Mouse (Mus musculus): ENCODE data around the gene 1700028J19Rik. TPM values are rescaled to one million over a fixed set of nuclear protein-coding genes. Genes with fewer than 3 reads are reported as not detected.
"Not testable (repeated sequence)": the region's sequence is repeated elsewhere in the genome, so short reads cannot be mapped to it uniquely, and the experiment has no call there.

Gene 1700028J19Rik
- polyA plus RNA-seq, 1 experiment from 2014 or later, result 1.2 TPM

DNA sequence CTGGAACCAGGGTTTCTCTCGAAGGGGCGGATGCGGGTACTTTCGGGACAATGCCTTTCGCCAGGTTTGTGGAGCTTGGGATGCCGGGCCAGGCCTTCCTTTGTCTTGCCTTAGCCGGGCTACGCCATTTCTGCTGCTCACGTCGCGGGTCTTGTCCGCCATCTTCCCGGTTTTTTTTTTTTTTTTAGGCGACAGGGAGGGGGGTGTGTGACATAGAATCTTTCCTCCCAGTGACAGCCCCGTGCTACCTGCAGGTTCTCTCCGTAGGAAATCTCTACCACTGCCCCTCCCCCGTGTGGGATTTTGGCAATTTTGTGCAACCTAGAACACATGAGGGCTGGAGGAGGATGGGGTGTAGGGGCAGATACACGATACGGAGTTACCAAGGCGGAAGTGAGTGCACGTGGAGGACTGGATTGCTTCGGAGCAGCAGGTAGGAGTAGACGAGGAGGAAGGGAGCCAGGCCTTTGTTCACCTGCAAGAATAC lies 532 bp upstream of the 1700028J19Rik start:
- ATAC-seq (replicated peaks), result peak; percentile 36
- Histone ChIP-seq H3K4me1 (peaks cover 36% of the 10 kb centered on the region), H3K9me3 (no peaks in the 10 kb centered on the region), H3K4me2 (replicated peaks) (peak overlapping the region; percentile 69), H3K27ac (replicated peaks) (peak overlapping the region; percentile 96), H3K36me3 (peaks cover 29% of the 10 kb centered on the region), H3K9ac (replicated peaks) (peak overlapping the region; percentile 91), H3K4me3 (peak overlapping the region; percentile 94), H3K27me3 (no peaks in the 10 kb centered on the region; the same call in 1 of the 2 replicates)
- WGBS, result under 1% methylated on average over 23 of the region's 23 CpGs

DNA sequence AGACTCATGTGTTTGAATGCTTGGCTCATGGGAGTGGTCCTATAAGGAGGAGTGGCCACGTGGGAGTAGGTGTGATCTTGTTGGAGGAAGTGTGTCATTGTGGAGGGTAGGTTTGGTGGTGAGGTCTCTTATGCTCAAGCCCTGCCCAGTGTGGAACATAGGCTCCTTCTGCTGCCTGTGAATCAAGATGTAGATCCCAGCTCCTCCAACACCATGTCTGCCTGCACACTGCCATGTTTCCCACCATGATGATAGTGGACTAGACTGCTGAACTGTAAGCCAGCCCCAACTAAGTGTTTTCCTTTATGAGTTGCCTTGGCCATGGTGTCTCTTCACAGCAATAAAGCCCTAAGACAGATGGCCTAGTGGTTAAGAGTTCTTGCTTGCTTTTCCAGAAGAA lies 2.4 kb downstream of the 1700028J19Rik start:
- Histone ChIP-seq H3K4me3 (no peak overlapping the region), H3K4me2 (replicated peaks) (no peak overlapping the region), H3K27me3 (no peaks in the 10 kb centered on the region; the same call in 1 of the 2 replicates), H3K27ac (replicated peaks) (no peak overlapping the region), H3K4me1 (peaks cover 26% of the 10 kb centered on the region), H3K36me3 (peaks cover 7% of the 10 kb centered on the region; the same call in 1 of the 2 replicates), H3K9ac (replicated peaks) (no peak overlapping the region), H3K9me3 (no peaks in the 10 kb centered on the region)
- no peak for ATAC-seq (replicated peaks)
- 48% methylated on average over 1 of the region's 1 CpGs for WGBS

DNA sequence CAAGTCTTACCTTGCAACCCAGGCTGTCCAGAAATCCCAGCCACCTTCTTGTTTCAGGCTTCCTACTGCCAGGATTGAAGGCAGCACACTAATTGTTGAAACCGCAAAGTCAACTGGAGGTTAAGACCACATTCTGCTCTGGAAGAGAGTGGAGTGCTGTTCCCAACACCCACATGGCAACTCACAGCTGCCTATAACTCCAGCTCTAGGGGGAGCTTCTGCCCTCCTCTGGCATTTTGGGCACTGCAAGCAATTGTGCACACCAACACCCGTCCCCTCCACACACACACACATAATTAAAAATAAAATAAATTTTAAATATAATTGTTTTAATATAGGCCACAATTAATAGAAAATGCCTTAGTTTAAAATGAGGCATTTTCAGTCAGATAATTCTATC lies 5.3 kb downstream of the 1700028J19Rik start:
- no peaks in the 10 kb centered on the region for H3K36me3 ChIP-seq
- no peaks in the 10 kb centered on the region for H3K9me3 ChIP-seq
- H3K4me2 ChIP-seq (replicated peaks), result no peak overlapping the region
- 71% methylated on average over 2 of the region's 2 CpGs for WGBS
- H3K27ac ChIP-seq (replicated peaks), result no peak overlapping the region
- no peak for ATAC-seq (replicated peaks)
- H3K4me1 ChIP-seq, result peaks cover 9% of the 10 kb centered on the region
- H3K27me3 ChIP-seq, result no peaks in the 10 kb centered on the region; the same call in 1 of the 2 replicates
- H3K4me3 ChIP-seq, result no peak overlapping the region
- no peak overlapping the region for H3K9ac ChIP-seq (replicated peaks)

DNA sequence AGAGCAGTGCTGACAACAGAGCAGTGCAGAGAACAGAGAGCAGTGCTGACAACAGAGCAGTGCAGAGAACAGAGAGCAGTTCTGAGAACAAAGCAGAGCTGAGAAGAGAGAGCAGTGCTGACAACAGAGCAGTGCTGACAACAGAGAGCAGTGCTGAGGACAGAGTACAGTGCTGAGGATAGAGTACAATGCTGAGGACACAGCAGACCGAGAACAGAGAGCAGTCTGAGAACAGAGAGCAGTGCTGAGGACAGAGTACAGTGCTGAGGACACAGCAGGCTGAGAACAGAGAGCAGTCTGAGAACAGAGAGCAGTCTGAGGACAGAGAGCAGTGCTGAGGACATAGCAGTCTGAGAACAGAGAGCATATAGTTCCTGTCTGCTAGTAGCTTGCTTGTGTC lies 5.8 kb downstream of the 1700028J19Rik start:
- Histone ChIP-seq H3K4me3 (no peak overlapping the region), H3K36me3 (no peaks in the 10 kb centered on the region), H3K27me3 (no peaks in the 10 kb centered on the region; the same call in 1 of the 2 replicates), H3K9me3 (no peaks in the 10 kb centered on the region), H3K4me1 (peaks cover 7% of the 10 kb centered on the region), H3K9ac (replicated peaks) (no peak overlapping the region), H3K27ac (replicated peaks) (no peak overlapping the region), H3K4me2 (replicated peaks) (no peak overlapping the region)
- 70% methylated on average over 1 of the region's 1 CpGs for WGBS
- no peak for ATAC-seq (replicated peaks)

DNA sequence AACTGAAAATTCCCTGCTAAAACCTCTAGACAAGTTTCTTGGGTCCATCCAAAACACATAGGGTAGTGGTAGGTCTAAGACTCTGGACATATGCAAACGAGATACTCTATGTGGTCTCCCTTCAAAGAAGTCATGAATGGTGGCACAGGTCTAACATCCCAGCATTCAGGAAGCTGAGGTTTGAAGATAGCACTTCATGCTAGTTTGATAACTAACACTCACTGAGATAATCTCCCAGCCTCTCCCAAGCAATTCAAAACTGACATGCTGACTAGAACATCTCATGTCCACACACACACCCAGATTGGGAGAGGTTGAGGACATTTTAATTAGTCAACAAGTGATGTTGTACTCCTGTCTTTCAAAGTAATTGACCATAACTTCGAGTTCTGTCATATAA lies 6.6 kb downstream of the 1700028J19Rik start:
- H3K36me3 ChIP-seq, result no peaks in the 10 kb centered on the region
- no peak overlapping the region for H3K4me2 ChIP-seq (replicated peaks)
- WGBS, result 51% methylated on average over 2 of the region's 2 CpGs
- H3K9ac ChIP-seq (replicated peaks), result no peak overlapping the region
- H3K27me3 ChIP-seq, result no peaks in the 10 kb centered on the region; the same call in 1 of the 2 replicates
- H3K4me3 ChIP-seq, result no peak overlapping the region
- H3K4me1 ChIP-seq, result no peaks in the 10 kb centered on the region
- no peak for ATAC-seq (replicated peaks)
- no peaks in the 10 kb centered on the region for H3K9me3 ChIP-seq
- no peak overlapping the region for H3K27ac ChIP-seq (replicated peaks)

DNA sequence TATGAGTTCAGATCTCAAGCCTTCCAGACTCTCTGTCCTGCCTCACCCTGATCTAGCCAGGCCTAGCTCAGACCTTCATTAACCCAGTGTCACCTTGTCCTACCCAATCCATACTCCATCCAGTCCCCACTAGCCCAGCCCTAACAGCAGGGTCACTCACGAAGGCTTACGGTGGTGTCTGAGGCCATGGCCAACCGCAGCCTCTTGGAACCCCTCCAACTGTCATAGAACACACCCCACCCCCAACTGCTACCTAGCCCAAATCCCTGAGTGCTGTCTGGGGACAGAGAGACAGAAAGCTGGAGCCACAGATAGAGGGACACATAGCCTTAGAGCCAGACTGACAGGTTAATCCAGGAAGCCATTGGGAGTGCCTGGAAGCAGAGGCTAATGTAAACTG lies 10.6 kb downstream of the 1700028J19Rik start, which contains the start of gene Gm36864:
TSS of gene Gm36864 (plus strand) at position 269 of the 400 bp plus-strand sequence.
- Histone ChIP-seq H3K9ac (replicated peaks) (no peak within 1 kb of the TSS), H3K36me3 (no peaks in the 10 kb centered on the region), H3K27ac (replicated peaks) (no peak within 1 kb of the TSS), H3K4me3 (no peak within 1 kb of the TSS), H3K4me1 (no peaks in the 10 kb centered on the region), H3K9me3 (no peaks in the 10 kb centered on the region), H3K27me3 (no peaks in the 10 kb centered on the region), H3K4me2 (replicated peaks) (no peak within 1 kb of the TSS)
- ATAC-seq (replicated peaks), result no peak
- 68% methylated on average over 3 of the region's 3 CpGs for WGBS

DNA sequence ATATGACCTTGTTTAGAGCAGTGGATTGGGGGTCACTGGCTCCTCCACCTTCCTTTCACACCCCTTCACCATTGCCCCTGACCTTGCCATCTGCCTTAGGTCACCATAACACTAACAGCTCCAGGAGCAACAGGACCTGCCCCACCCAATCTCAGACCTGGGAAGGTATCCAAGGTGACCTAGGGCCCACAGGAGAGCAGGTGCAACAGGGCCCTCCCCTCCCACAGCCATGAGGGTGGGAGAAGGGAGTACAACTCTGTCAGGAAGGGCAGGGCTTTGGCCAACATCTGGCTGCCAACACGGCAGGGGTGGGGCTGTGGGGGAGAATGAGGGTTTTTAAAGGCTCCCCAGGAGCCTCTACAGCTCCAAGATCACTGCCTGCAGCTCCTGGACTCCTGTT lies 21.4 kb downstream of the 1700028J19Rik start, which contains the start of gene Klk1:
TSS of gene Klk1 (plus strand) at position 285 of the 400 bp plus-strand sequence.
- Histone ChIP-seq H3K36me3 (no peaks in the 10 kb centered on the region), H3K9ac (replicated peaks) (no peak within 1 kb of the TSS), H3K27ac (replicated peaks) (no peak within 1 kb of the TSS), H3K27me3 (no peaks in the 10 kb centered on the region), H3K9me3 (no peaks in the 10 kb centered on the region), H3K4me2 (replicated peaks) (no peak within 1 kb of the TSS), H3K4me1 (no peaks in the 10 kb centered on the region), H3K4me3 (no peak within 1 kb of the TSS)
- 45% methylated on average over 1 of the region's 1 CpGs for WGBS
- no peak for ATAC-seq (replicated peaks)

DNA sequence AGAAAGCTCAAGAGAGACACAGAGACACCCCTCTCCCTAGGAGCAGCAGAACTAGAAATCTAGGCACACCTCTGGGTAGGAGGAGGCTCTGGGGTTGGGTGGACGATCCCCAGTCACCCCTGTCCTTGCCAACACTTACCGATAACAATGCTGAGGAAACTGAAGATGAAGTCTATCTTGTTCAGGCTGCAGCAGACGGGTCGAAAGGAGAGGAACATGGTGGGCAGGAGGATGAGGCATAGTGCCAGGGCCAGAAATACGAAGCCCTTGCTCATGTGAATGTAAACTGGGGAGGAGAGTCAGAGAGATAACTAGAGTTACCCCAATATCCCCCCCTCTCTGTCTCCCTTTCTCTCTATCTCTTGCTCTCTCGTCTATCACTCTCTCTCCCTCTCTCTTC lies 24.2 kb downstream of the 1700028J19Rik start:
- H3K9me3 ChIP-seq; H3K4me1 ChIP-seq; ATAC-seq (replicated peaks); H3K4me2 ChIP-seq (replicated peaks); H3K27ac ChIP-seq (replicated peaks); H3K4me3 ChIP-seq; H3K9ac ChIP-seq (replicated peaks); H3K27me3 ChIP-seq; H3K36me3 ChIP-seq: not testable (repeated sequence)
- WGBS, result 83% methylated on average over 6 of the region's 6 CpGs

DNA sequence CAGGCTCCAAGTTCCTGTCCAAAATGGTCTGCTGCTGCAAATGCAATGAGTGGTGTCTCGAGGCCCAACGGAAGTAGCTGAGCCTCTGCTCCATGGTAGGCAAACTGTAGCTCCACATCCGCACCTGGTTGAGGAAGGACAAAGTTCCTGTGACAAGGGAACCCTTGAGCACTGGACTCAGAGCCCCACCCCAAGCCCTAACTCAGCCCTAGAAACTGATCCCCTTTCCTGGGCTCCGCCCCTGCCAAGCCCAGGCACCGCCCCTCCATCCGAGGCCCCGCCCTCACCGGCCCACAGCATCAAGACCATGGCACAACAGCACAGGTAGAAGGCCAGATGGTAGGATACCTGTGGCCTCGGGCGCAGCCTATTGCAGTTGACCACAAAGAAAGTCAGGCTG lies 24.9 kb downstream of the 1700028J19Rik start:
- not testable (repeated sequence) for H3K4me3 ChIP-seq; H3K4me2 ChIP-seq (replicated peaks); H3K9me3 ChIP-seq; H3K27me3 ChIP-seq; H3K9ac ChIP-seq (replicated peaks); ATAC-seq (replicated peaks); H3K4me1 ChIP-seq; H3K36me3 ChIP-seq; H3K27ac ChIP-seq (replicated peaks)
- WGBS, result 79% methylated on average over 10 of the region's 10 CpGs

DNA sequence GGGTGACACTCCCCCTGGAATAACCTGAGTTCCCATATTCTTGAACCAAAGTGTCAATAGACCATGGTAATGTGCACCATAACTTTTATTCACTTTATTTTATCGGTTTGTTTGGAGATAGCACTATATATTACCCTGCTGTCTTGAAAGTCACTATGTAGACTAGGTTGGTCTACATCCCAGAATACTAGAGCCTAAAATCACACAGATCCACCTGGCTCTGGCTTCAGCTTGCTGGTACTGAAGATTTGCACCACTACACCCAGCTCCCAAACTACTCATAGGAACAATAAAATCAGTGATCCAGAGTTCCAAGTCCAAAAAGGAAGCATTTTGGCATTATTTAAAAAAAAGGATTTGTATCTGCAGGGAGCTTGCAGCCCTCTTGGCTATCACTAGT lies 30.9 kb downstream of the 1700028J19Rik start, which contains the start of gene Klk1b5:
TSS of gene Klk1b5 (plus strand) at position 301 of the 400 bp plus-strand sequence.
- no peak within 1 kb of the TSS for H3K27ac ChIP-seq (replicated peaks)
- H3K9ac ChIP-seq (replicated peaks), result no peak within 1 kb of the TSS
- H3K4me2 ChIP-seq (replicated peaks), result no peak within 1 kb of the TSS
- no peaks in the 10 kb centered on the region for H3K4me1 ChIP-seq
- WGBS, result 91% methylated on average over 1 of the region's 1 CpGs
- no peaks in the 10 kb centered on the region for H3K36me3 ChIP-seq
- H3K9me3 ChIP-seq, result no peaks in the 10 kb centered on the region
- ATAC-seq (replicated peaks), result no peak
- H3K27me3 ChIP-seq, result no peaks in the 10 kb centered on the region
- H3K4me3 ChIP-seq, result no peak within 1 kb of the TSS

DNA sequence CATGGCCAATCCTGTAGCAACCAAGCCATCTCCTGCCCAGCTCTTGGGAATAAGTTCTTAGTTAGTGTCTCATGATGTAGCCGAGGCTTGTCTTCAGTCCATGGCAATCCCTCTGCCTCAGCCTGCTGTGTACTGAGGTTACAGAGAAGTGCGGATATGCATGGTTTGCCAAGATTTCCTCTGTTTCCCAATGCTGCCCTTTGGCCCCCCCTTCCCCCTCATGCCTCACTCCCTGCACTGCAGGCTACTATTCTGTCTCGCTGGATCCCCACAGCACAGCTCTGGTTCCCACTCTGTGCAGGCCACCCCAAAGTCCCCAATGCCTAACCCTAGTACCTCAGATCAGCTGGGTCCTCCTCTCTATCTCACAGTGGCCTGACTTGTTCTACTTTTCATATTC lies 38.2 kb downstream of the 1700028J19Rik start:
- H3K4me3 ChIP-seq, result no peak overlapping the region
- no peaks in the 10 kb centered on the region for H3K36me3 ChIP-seq
- no peak overlapping the region for H3K4me2 ChIP-seq (replicated peaks)
- H3K4me1 ChIP-seq, result no peaks in the 10 kb centered on the region
- H3K9ac ChIP-seq (replicated peaks), result no peak overlapping the region
- WGBS, result 84% methylated on average over 3 of the region's 3 CpGs
- no peak overlapping the region for H3K27ac ChIP-seq (replicated peaks)
- ATAC-seq (replicated peaks), result no peak
- no peaks in the 10 kb centered on the region for H3K9me3 ChIP-seq
- no peaks in the 10 kb centered on the region for H3K27me3 ChIP-seq

DNA sequence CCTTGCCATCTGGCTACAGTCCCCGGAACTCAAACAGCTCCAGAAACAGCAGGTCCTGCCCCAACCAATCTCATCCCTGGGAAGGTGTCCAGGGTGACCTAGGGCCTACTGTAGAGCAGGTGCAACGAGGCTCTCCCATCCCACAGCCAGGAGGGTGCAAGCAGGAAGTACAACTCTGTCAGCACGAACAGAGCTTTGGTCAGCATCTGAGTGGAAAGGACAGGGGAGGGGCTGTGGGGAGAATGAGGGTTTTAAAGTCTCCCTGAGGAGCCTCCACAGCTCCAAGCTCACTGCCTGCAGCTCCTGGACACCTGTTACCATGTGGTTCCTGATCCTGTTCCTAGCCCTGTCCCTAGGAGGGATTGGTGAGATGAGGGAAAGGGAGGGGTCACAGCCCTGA lies 39.4 kb downstream of the 1700028J19Rik start, which contains the start of gene Klk1b4:
TSS of gene Klk1b4 (plus strand) at position 301 of the 400 bp plus-strand sequence.
- H3K27ac ChIP-seq (replicated peaks); ATAC-seq (replicated peaks); H3K4me1 ChIP-seq; H3K9me3 ChIP-seq; H3K27me3 ChIP-seq; H3K36me3 ChIP-seq; H3K4me2 ChIP-seq (replicated peaks); H3K4me3 ChIP-seq; H3K9ac ChIP-seq (replicated peaks): not testable (repeated sequence)
- 48% methylated on average over 3 of the region's 3 CpGs for WGBS

DNA sequence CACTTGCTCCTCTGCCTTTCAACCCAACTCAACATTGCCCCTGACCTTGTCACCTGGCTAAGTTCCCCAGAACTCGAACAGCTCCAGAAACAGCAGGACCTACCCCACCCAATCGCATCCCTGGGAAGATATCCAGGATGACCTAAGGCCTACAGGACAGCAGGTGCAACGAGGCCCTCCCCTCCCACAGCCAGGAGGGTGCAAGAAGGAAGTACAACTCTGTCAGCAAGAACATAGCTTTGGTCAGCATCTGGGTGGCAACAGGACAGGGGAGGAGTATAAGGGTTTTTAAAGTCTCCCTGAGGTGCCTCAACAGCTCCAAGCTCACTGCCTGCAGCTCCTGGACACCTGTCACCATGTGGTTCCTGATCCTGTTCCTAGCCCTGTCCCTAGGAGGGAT lies 48.6 kb downstream of the 1700028J19Rik start, which contains the start of gene Klk1b3:
TSS of gene Klk1b3 (plus strand) at position 301 of the 400 bp plus-strand sequence.
- Histone ChIP-seq H3K4me1 (no peaks in the 10 kb centered on the region), H3K27me3 (no peaks in the 10 kb centered on the region), H3K9me3 (no peaks in the 10 kb centered on the region), H3K36me3 (no peaks in the 10 kb centered on the region), H3K4me3 (no peak within 1 kb of the TSS), H3K4me2 (replicated peaks) (no peak within 1 kb of the TSS), H3K27ac (replicated peaks) (no peak within 1 kb of the TSS), H3K9ac (replicated peaks) (no peak within 1 kb of the TSS)
- no peak for ATAC-seq (replicated peaks)
- 67% methylated on average over 3 of the region's 3 CpGs for WGBS
